Mouse (Mus musculus): ENCODE data around the gene Ift20.

Ift20 gene

GRCm38 (mm10) chr11:78536080-78536689 lies at the start of gene Ift20, which contains the start of gene Tnfaip1:
Ift20 (plus strand) TSS chr11:78536361.
Tnfaip1 (minus strand) TSS chr11:78536332.
- WGBS, result under 1% methylated on average over 52 of the region's 52 CpGs

- WGBS, result 12% methylated on average over 8 of the region's 8 CpGs
Observed at GRCm38 (mm10) chr11:78488168-78488567, 48.0 kb upstream of the Ift20 start.

- WGBS, result 5% methylated on average over 46 of the region's 48 CpGs
Observed at GRCm38 (mm10) chr11:78490781-78491241, 45.4 kb upstream of the Ift20 start.

DNA sequence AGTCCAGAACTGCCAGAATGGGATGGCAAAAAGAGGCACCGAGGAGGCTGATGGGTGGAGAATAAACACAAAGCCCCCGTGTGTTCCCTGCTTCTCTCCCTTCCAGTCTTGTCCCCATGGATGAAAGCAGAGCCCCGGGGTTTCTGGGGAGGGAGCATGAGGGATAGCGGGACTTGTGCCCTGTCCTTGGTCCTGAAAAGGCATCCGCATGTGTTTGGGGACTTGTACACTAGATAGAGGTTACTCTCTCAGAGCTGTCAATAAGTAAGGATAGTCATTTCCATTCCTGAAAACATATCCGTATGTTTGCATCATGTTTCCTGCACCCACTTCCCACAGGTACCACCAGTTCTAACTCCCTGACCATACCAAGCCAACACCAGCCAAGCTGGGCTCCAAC lies 40.3 kb upstream of the Ift20 start:
- 12% methylated on average over 6 of the region's 6 CpGs for WGBS

GRCm38 (mm10) chr11:78497071-78497541 lies 39.1 kb upstream of the Ift20 start:
- WGBS, result under 1% methylated on average over 44 of the region's 44 CpGs

DNA sequence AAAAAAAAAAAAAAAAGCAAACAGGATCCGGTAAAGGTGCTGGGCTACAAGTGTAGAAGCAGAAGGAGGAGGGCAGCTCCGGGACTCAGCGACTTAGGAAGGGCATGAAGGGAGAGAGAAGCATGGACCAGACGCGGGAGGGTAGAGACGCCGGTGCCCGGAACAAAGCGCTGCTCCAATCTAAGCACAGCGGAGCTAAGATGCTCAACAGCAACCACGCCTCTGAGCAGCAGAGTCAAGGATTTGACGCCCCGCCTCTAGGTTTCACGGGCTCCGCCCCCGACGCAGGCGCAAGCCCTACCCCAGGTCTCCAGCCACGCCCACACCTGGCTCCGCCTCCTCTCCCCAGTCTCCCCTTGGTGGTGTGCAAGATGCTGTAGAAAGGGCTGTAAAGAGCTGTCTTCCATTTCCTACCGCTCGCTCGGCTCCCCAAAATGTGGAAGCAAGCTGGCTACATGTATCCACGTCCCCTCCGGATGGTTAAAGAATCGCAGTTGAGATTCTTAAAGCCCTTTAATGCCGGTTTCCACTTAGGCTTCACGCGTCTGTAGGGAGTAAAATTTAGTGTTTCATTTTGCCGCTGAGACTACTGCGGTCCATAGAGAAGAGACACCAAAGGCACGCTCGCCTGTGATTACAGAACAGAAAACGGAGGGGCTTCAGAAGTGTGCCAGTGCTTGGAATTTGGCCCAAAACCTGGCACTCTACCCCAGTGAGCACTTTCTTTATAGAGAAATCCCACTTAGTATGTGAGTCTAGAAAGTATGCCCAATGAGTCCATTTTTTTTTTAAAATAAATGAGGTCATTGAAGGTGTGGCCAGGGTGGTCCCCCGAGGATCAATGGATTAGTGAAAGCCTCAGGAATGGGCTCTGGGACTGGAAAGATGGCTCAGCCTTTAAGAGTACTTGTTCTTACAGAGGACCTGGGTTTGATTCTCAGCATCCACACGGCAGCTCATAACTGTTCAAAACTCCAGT lies 38.3 kb upstream of the Ift20 start, which contains the start of gene Sarm1:
Gene Sarm1 (minus strand): TSS at position 211 of the 979 bp plus-strand sequence.
- 2% methylated on average over 36 of the region's 36 CpGs for WGBS

DNA sequence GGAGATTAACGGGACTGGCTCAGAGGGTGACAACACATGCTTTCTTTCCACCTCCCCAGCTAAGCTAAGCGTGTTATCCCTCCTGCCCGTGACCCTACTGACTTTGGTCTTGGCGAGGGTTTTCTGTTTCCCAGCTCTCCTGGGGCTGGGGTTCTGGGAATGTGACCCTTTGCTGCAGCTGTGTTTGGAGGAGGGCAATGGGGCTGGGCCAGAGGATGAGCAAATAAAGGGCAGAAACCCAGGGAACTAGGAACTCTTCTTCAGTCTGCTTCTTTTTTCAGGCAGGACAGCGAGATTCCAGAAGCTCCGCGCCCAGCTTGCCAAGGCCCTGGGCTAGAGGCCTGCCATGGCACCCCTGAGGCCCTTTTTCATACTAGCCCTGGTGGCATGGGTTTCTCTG lies 37.2 kb upstream of the Ift20 start, which contains the start of gene Vtn:
Gene Vtn (plus strand): TSS at position 88 of the 400 bp plus-strand sequence.
- 74% methylated on average over 7 of the region's 7 CpGs for WGBS

DNA sequence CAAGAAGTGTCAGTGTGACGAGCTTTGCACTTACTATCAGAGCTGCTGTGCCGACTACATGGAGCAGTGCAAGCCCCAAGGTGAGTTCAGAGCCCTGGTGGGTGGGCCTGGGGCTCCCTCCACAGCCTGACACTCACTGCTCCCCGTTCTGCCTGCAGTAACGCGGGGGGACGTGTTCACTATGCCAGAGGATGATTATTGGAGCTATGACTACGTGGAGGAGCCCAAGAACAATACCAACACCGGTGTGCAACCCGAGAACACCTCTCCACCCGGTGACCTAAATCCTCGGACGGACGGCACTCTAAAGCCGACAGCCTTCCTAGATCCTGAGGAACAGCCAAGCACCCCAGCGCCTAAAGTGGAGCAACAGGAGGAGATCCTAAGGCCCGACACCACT lies 36.6 kb upstream of the Ift20 start:
- WGBS, result 72% methylated on average over 16 of the region's 16 CpGs

GRCm38 (mm10) chr11:78500623-78501202 lies 35.4 kb upstream of the Ift20 start:
- WGBS, result 58% methylated on average over 9 of the region's 9 CpGs

- 82% methylated on average over 20 of the region's 20 CpGs for WGBS
Observed at GRCm38 (mm10) chr11:78501529-78501928, 34.6 kb upstream of the Ift20 start.

DNA sequence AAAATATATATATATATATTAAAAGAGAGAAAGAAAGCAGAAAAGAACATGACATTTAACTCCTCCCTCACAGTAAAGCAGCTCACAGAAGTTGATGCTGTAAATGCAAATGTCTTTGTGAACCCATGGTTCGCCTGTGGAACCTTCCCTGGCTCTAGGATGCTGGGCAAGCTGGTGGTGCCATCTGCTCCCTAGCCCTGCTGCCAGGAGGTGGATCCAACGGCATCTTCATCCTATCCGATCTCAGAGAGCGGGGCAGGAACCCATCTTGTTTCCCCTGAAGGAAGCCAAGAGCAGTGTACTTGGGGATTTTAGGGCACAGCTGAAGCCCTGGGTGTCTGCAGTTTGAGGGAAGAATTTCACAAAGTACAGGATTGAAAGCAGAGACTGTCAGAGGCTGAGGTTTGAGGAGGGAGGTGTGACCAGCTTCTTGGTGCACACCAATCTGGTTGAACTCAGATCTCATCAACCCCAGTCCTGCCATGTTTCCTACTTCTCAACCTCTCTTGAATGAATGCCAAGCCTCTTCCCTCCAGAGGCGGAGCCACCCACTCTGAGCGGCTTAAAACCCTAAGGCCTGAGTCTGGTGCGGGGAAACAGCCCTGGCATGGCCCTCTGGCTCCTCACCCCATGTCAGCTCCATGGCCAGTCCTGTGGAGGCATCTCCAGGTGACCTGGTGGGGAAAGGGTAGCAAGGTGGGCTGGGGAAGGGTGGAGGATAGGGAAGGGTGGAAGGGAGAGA lies 33.1 kb upstream of the Ift20 start, which contains the start of gene Sebox:
Gene Sebox (plus strand): TSS at position 539 of the 742 bp plus-strand sequence.
- WGBS, result 46% methylated on average over 7 of the region's 7 CpGs

DNA sequence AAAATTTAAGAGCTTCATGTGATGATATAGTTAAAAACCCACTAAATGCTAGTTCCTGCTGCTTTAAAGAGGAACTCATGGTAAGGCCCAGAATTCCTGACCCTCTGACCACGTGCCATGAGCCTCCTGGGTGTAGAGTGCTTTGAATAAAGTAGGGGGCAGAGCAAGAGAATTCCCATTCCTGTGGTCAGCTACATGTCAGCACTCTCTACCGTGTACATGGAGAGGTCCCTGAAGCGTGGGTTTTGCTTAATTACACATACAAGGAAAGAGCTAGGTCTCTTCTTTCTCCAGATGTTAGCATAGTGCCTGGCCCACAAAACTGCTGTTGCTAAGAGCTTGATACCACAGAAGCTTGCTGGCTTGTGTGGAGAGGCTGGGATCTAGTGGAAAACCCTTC lies 30.7 kb upstream of the Ift20 start:
- 84% methylated on average over 3 of the region's 3 CpGs for WGBS

- WGBS, result 82% methylated on average over 5 of the region's 5 CpGs
Observed at GRCm38 (mm10) chr11:78509148-78509547, 27.0 kb upstream of the Ift20 start.

DNA sequence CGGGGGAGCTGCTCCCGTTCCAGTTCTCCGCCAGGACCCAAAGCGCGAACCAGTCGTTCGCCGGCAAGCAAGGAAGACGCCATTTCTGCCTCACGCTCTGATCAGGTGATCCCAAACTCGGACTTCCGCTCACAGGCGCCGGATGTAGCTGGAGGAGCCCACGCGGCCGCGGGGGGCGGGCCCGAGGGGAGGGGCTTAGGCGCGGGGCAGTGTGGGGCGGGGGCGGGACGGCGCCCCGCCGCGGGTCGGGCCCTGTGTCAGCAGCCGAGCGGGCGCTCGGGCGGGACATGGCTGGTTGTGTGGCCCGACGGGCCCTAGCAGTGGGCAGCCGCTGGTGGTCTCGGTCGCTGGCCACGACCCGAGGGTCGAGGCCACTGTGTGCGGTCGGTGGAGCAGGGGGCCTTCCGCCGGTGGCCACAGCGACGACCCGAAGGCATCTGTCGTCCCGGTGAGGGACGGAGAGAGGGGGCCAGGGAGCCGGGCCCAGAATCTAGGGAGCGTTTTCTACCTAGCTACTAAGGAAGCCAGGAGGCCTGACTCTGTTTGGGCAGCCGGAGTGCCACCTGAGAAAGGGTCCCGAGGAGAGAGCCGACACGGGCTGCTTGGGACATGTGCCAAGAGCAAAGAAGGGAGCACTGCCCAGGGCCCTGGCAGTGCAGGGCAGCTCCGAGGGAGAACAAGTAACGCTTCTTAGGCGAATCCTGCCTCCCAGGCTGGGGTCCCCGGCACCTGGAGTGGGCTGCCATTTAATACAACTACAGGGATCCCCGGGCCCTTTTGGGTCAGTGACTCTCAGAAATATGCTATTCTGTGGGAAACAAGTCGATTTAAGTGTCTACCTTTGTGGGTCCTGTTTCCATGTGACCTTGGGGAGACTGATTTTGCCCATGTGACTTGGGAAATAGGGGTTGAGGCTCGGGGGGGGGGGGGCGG lies 23.9 kb upstream of the Ift20 start, which contains the start of the genes Tmem199 and Poldip2:
Gene Tmem199 (minus strand): TSS at position 148 of the 933 bp plus-strand sequence.
Gene Poldip2 (plus strand): TSS at position 169 of the 933 bp plus-strand sequence.
- under 1% methylated on average over 66 of the region's 67 CpGs for whole genome bisulfite sequencing

GRCm38 (mm10) chr11:78513106-78513790 lies 22.9 kb upstream of the Ift20 start:
- WGBS, result 42% methylated on average over 3 of the region's 3 CpGs

DNA sequence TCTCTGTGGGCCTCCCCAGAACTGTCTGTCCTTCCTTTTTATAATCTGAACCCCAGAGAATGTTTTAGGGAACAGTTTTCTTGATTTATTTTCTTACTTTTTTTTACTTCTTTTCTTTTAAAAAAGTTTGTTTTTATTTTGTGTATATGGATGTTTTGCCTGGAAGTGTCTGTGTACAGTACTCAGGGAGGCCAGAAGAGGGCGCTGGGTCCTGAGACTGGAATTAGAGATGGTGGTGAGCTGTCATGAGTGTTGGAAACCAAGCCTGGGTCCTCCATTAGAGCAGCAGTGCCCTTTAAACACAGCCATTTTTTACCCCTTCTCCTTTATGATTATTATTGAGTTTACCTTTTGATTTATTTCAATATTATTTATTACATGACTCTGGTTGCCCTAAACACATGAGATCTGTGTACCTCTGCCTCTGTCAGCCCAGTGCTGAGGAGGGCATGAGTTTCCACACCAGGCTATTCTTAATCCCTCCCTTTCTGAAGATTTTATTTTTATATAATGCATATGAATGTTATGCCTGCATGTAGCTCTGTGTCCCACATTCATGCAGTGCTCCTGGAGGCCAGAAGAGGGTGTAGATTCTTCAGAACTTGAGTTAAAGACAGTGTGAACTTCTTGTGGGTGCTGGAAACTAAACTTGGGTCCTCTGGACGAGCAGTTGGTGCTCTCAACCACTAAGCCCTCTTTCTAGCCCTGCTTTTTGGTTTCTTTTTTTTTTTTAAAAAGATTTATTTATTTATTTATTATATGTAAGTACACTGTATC lies 20.4 kb upstream of the Ift20 start:
- 65% methylated on average over 2 of the region's 2 CpGs for WGBS

DNA sequence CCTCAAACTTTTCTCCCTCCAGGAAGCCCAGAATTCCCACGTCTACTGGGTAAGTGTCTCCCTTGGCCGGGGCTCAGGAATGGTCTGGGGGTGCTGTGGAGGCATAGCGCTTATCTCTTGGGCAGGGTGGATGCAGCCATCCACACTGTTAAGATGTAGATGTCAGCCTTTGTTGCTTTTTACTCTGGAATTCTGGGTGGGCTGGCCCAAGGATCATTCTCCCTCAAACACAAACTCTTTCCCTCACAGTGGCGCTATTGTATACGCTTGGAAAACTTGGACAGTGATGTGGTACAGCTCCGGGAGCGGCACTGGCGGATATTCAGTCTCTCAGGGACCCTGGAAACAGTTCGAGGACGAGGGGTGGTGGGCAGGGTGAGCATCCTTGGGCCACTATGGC lies 17.2 kb upstream of the Ift20 start:
- 71% methylated on average over 10 of the region's 10 CpGs for WGBS

DNA sequence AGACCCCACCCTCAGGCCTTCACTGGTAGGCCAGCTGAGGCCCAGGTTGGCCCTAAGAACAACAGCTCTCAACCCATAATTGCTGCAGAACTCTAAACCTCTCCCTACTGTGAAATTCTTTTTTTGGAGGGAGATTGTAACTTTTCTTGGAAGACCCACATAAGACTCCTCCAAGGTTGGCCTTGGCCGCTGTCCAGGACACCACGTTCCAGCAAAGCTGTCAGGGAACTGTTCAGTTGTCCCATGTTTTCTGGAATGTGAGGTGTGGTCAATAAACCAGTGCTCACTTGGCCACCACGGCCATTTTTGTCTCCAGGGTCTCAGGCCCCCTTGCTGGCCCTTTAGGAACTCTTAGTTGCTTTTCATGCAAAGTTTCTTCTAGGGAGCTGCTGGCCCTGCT lies 14.3 kb upstream of the Ift20 start:
- 67% methylated on average over 3 of the region's 3 CpGs for WGBS
